Mouse (Mus musculus): ENCODE measurements around the gene Cdnf. TPM values are rescaled to one million over a fixed set of nuclear protein-coding genes. Genes with fewer than 3 reads are reported as not detected.

Gene Cdnf
- total RNA-seq, 4 experiments from 2014 or later: 2.6 to 6.2 (median 4.0) TPM

Other genes starting within 250 kb of the Cdnf start
- 10 to 100 TPM; 45.2 to 72.2 (median 59.7) TPM for gene Nmt2, start 228.8 kb upstream of the Cdnf start, total RNA-seq (2022)
- gene Rpp38, start 180.4 kb upstream of the Cdnf start, total RNA-seq (2022): 10 to 100 TPM; 10.6 to 13.3 (median 11.8) TPM
- not detected for gene Acbd7, start 176.9 kb upstream of the Cdnf start, total RNA-seq (2022)
- gene Olah, start 115.8 kb upstream of the Cdnf start, total RNA-seq (2022): under 1 TPM; 0.19 to 0.58 (median 0.28) TPM
- gene Meig1, start 90.4 kb upstream of the Cdnf start, total RNA-seq (2022): under 1 TPM in 2 of 4 experiments, not detected in 2; 0.75 to 0.87 TPM
- 10 to 100 TPM in 3 of 4 experiments, 1 to 10 TPM in 1; 9.0 to 16.1 (median 11.0) TPM for gene Dclre1c, start 88.9 kb upstream of the Cdnf start, total RNA-seq (2022)
- gene Suv39h2, start 38.0 kb upstream of the Cdnf start, total RNA-seq (2022): 1 to 10 TPM; 1.4 to 2.0 (median 1.6) TPM
- 1 to 10 TPM; 2.4 to 4.3 (median 3.6) TPM for gene Gm45902, start 240 bp upstream of the Cdnf start, total RNA-seq (2022)
- 10 to 100 TPM; 35.4 to 53.3 (median 45.4) TPM for gene Hspa14, start 216 bp upstream of the Cdnf start, total RNA-seq (2022)
- 10 to 100 TPM in 3 of 4 experiments, 1 to 10 TPM in 1; 9.5 to 20.1 (median 14.6) TPM for gene Fam107b, start 57.5 kb downstream of the Cdnf start, total RNA-seq (2022)